Mouse (Mus musculus) thymus, postnatal 14 days (tissue): ENCODE data around the gene Apoe.
A peak's percentile ranks its signal among the peaks of the same experiment; 100 is the strongest.

Experiments
- DNase-seq: peaks from one replicate; pipeline ENCODE4 v3.0.0; 2021

Apoe gene

DNA sequence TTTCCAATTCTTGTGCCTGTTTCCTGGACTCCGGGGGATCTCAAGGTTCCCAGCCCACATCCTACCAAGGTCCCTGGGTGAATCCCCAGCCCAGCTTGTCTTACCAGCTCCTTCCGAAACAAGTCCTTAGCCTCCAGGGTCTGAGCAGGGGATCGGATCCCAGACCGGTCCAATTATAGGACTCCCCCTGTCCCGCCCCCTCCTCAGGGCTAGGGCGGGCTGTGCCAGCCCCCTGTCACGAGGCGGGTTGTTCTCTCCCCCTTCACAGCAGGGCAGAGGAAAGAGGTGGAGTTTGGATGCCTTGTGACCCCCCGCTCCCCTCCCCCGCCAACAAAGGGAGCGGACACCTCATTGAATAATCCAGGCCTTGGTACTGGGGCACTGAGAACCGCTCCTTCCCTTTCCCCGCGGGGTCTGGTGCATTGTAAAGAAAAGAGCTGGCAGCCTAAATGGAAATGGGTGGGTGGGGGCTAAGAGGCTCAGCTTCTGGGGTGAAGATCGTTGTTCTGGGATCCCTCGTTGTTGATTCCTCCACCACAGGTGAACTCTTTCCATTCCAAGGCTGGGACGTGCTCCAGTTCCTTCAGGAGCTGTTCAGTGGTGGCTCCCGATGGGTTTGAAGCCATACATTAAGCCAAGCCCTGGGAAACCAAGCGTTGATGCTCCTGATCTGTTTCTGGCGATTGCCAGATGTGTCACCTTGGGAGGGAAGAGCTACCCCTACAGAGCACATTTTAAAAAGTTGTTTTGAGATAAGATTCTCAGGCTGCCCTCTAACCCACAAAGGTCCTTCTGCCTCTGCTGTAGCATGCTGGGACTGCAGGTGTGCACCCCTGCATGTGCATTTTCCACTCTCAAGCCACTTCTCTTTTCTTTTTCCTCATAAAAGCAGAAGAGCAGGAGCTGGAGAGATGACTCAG lies at the start of gene Apoe:
Gene Apoe (minus strand): TSS at position 282 of the 920 bp plus-strand sequence.
- DNase-seq = peak; percentile 52

DNA sequence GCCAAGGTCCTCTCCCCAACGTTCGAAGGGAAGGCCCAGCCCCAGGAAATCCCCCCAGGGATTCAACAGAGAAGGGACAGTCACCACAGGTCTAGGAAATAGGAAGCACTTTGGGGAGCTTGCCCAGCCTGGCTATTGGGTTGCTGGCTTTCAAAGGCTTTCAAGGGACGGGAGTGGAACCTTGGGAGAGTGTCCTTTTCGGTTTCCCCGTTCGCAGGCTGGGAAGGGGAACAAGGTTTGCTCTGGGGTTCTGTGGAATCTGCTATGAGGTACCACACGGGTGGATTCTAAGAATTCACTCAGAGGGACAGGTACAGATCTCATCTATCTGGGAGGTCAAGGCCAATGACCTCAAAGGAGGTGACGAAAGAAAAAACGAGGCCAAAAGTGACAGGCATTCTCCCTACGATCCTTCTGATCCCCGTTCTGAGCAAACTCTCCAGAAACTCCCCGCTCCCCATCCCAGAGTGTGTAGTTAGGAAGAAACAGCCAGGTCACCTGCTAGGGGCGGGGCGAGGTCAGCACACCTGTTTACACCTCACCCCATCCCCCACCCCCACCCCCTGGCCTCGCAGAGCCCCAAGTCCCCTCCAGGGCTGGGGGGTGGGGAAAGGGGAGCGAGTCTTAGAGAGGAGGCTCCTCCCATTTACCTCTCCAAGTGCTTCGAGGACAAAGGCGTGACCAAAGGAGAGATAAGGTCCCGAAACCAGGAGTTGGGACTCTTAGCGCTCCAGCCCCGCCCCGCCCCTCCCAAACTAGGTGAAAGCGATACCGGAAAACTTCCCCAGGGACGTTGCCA lies 48.6 kb upstream of the Apoe start:
- DNase-seq = no peak

DNA sequence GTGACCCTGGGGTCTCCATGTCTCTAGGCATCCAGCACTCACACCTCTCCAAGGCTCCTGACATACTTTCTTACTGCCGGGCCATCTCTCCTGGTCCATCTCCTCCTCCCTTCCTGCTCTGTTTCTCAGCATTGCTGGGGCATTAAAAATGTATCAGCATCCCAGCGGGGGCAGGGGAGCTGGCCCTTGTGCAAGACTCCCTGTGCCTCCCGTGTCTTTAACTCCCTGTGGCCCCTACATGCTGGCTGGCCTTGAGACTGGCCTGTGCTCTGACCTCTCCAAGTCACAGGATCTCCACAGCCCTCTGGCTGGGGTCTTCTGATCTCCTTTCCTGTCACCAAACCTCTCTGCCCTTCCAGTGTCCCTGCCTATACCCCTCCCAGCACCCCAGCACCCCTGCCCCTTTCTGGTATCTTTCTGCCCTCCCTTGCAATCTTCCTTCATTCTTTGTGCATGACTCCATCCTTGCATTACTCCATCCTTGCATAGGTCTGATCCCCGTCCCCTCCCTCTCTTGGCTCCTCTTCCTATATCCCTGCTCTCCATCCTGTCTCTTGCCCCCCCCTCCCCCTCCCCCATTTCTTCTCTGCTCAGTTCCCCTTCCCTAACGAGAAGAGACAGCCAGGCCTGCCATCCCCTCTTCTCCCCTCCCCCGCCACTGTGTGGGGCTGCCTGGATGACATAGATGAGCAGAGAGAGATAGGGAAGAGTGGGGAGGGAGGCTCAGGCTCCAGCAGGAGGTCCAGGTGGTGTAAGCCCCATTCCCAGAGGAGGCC lies 47.6 kb upstream of the Apoe start:
- DNase-seq = no peak

DNA sequence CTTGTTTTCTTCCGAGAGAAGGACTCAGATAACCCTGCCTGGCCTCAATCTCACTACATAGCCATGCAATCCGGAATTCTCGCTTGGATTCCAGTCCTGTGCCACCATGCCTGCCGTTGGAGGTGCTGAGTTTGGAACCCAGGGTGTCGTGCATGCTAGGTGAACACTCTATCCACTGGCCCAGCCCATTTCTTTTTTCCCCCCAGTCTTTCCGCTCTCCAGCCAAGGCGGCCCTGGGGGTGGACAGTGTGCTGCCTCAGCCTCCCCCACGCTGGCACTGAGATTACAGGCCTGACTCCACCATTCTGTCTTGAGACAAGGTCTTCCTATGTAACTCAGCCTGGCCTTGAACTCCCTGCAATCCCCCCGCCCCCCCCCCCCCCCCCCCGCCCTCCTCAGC lies 47.0 kb upstream of the Apoe start:
- DNase-seq = no peak

DNA sequence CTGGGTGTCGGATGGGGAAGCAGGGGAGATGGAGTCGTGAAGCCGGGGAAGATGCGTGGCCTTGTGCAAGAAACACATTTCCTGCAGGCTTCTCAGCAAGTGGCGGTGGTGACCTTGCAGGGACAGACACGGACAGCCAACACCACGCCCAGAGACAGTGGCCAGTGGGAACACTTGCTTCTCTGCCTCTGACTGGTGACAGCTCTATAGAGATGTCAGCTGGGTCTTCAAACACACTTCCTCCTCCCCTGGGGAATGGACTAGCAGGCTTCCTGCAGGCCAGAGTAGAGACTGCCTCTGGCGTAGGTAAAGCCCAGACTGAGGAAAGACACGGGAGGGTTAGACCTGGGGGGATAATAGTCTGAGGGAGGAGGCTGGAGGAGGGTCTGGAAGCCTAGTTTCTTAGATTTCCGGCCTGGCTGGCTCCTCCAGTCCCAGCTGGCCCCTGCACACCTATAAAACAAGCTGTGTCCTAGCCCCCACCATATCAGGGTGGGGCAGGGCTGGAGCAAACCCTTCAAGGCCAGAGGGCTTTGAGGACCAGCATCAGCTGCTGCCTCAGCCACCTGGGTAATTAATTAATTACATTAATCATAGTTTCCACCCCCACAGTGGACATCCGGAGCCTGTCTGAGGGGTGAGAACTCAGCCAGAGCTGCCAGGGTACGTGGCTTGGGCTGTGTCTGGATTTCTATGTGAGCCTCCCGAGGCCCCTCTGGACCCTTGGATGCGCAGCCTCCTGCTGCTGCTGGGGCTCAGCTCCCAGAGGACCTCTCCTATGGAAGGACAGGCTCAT lies 45.8 kb upstream of the Apoe start:
- DNase-seq = no peak

DNA sequence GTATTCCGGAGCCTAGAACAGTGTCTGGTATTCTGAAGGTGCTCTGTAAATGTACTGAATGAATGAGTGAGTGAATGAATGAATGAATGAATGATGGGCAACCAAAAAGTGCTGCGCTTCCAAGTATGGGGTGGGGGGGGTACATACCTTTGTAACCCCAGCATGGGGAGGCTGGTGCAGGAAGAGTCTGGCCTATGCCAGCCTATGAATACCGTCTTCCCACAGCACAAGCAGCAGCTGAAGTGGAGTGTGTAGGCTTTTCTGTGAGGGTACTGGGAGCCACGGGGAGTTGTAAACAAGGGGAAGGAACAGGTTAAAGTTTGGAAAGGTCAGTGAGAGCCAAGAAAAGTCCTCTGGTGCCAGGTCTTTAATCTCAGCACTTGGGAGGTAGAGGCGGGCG lies 44.8 kb upstream of the Apoe start:
- DNase-seq = no peak

DNA sequence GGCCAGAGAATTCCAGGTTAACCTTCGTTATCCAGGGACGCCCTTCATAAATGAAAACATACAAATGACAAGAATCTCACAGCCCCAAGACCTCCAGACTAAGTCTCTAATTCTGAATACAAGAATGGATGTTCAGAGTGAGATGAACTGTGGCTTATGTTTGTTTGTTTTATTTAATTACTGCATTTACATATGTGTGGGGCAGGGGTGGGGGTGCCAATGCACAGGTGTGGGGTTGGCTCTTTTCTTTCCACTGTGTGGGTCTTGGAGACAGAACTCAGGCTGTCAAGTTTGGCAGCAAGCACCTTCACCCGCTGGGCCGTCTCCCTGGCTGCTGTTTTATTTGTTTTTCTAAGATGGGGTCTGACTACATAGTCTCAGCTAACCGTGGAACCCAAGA lies 43.5 kb upstream of the Apoe start:
- DNase-seq = no peak

DNA sequence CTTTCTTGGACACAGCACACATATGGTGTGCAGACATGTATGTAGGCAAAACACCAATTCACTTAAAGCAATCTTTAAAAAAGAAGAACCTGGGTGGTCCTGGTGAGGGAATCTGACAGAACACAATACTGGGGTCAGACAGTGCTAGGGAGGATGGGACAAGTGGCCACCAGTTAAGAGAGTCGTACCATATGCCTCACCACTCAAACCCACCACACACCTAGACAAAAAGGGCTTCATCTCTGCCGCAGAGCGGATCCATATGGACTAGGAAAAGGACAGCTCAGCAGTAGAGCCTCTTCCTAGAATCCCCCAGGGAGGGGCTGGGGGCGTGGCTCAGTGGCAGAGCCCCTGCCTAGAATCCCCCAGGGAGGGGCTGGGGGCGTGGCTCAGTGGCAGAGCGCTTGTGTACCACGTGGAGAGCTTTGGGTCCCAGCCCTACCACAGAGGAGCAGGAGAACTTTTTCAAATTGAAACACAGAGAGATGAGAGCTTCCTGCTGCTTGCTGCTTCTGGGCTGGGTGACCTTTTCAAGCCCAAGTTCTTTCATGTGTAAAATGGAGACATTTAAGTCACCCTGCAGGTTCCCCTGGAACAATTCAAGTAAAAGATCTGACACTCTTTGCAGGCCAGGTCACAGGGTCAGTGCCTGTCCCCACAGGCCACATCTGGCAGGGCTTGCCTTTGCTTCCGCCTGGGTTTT lies 42.5 kb upstream of the Apoe start:
- DNase-seq = peak; percentile 17

DNA sequence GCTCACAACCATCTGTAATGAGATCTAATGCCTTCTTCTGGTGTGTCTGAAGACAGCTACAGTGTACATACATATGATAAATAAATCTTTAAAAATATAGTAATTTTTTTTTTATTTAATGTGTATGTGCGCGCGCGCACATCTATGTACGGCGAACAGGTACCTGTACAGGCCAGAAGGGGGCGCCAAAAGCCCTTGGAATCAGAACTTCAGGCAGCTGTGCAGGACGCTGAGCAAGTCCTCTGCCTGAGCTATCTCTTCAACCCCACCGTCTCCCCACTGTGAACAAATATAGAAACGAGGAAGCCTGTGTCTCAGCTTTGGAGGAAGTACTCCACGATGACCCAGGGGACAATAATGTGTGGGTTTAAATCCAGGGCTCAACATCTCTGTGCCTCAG lies 41.3 kb upstream of the Apoe start:
- peak; percentile 14 for DNase-seq

DNA sequence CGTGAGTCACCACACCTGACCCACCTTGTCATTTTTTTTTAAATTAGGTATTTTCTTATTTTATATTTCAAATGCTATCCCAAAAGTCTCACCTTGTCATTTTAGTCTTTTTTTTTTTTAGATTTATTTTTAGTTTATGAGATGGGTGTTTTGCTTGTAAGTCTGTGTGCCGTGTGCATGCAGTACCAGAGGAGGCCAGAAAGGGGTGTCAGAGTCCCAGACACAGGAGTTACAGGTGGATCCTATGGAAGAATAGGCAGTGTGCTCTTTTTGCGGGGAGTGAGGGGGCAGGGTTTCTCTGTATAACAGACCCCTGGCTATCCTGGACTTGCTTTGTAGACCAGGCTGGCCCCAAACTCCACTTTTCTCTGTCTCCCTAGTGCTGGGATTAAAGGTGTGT lies 39.8 kb upstream of the Apoe start:
- DNase-seq = no peak

DNA sequence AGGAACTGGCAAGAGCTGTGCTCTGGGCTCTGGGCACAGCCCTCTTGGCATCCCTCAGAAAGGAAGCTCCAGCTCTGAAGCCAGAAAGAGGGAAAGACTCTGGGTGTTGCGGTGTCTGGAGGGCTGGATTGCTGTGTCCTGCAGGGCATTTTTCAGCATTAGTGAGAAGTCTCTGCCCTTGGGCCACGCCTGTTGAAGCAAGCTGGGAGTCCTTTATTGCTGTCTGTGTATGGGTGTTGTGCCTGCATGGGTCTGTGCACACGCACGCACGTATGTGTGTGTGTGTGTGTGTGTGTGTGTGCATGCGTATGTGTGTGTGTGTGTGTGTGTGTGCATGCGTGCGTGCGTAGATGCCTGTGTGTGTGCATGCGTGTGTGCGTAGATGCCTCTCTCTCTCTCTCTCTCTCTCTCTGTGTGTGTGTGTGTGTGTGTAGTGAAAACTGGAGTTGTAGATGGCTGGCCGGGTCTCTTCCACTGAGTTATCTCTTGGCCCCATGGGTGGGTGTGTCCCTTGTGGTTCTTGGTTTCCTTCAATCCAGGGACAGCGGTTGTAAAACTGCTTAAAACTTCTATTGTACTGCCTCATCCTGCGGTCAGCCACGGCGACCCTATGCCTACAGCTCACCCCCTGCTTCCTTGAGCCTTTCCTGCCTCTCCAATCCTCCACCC lies 37.5 kb upstream of the Apoe start:
- DNase-seq = no peak

DNA sequence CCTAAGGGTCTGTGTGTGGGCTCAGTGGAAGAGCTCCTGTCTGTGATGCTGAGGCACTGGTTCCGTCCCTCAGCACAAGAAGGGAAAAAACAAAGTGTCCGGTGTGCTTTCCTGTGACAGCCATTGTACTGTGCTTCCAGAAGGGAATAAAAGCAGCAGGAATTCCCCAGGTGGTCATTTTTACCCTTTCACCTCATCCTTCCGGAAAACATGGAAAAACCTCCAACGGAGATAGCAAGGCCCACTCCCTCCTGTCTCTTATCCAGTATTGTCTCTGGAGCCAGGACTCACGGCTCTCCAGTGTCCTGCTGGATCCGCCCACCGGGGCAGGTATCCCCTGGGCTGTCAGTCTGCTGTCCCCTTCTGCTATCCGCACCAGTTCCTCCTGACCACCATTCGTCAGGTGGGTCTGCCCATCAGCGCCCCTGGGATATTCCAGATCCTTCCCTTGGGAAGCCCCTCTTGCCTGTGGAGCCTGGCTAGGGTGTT lies 35.2 kb upstream of the Apoe start:
- no peak for DNase-seq

DNA sequence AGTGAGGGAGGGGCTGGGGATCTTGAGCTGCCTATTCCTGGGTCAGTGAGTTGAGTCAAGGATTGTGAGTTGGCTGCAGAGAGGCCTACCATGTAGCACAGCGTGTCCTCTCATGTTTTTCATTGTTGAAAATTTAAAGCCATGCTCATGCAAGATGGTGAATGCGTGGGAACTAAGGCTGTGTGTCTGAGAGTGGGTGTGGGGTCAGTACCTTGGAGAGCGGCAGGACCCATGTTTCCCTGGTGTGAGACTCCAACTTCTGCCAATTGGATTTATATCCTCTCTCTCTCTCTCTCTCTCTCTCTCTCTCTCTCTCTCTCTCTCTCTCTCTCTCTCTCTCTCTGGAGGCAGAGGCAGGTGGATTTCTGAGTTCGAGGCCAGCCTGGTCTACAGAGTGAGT lies 27.6 kb upstream of the Apoe start:
- DNase-seq = no peak

DNA sequence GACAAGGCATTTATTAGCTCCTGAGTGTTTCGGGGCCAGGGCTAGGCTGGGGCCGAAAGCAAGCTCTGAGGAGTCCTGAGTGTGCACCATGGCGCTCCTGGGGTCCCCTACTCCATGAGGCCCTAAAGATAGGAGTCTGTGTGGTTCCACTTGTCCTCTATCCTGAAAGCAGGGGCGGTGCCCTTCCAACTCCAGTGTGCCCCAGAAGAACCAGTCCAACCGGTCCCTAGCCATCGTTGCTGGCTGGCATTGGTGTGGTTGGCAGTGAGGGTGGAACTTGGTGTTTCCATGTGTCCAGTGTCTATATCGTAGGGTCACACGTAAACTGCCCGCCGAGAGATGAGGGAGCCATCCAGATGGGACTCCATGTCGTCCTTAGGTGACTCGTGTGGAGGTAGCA lies 25.2 kb upstream of the Apoe start:
- no peak for DNase-seq

DNA sequence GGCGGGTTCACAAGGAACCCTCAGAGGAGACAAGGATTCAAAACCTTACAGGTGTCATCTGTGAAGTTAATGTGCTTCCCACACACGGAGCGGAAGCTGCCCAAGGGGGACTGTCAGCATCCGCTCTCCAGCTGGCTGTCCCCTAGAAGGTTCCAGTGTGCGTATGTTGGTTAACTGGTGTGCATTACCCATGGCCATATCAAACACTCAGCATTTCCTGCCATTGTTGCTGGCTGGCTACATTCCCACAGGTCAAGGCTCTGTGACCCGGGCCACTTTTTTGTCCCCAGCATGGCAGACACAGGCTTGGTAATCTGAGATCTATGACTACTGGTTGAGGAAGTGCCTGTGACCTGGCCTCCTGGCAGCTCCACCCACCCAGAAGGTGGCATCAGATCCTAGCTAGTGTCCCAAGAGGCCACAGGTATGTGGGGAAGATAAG lies 23.8 kb upstream of the Apoe start:
- no peak for DNase-seq

DNA sequence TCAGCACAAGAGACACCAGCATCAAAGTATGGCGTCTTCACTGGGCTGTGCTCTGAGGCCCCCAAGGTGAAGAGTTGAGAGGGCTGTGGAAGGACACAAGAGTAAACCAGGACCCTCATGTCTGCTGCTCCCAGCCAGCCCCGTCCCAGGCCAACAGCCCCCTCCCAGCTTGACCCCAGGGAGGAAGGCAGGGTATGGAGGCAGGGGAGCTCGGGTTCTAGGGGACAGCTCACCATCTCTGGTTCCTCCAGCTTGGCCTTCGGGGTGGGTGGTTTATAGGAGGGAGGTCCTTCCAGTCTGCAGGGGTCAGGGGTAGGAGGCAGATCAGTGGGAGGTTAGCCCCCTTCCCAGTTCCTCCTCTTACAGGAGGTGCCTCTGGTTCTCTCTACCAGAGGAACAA lies 20.2 kb upstream of the Apoe start:
- no peak for DNase-seq

DNA sequence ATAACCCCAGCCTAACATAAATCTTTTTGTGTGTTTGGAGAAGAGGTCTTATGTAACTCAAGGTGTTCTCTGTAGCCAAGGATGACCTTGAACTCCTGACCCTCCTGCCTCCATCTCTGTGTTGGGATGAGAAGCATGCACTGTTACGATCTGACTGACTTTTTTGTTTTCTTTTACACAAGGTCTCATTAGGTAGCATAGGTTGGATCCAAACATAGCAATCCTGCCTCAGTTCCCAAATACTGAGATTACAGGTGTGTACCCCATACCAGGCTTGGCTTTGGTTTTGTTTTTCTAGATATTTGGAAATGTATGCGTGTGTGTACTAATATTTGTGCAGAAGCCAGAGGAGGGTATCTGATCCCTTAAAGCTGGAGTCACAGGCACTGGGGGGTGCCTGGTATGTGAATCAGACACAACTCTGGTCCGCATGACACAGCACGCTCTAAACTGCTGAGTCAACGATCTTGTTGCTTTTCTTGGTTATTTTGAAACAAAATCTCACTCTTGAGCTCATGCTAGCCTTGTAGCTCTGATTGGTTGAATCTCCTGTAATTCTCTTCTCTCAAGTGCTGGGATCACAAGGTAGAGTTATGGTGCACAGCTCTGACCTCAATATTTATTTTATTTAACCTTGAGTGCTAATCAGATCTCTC lies 19.4 kb upstream of the Apoe start:
- DNase-seq = no peak

DNA sequence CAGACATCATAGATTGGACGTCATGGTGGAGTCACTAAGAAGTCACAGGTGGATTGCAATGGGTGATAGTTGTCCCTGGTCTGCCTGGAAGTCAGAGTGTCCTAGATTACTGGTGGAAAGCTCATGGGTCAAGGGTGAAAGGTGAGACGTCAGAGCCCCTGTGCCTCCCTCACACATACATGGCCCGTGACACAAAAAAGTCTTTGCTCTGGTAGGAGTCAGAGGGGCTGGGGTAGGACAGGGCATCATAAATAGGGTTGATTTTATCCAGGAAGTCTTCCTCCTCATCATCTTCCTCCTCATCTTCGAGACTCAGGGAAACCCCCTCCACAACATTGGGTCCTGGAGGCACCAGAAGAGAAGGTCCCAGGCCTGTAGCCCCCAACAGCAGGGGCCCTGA lies 18.4 kb upstream of the Apoe start:
- no peak for DNase-seq

DNA sequence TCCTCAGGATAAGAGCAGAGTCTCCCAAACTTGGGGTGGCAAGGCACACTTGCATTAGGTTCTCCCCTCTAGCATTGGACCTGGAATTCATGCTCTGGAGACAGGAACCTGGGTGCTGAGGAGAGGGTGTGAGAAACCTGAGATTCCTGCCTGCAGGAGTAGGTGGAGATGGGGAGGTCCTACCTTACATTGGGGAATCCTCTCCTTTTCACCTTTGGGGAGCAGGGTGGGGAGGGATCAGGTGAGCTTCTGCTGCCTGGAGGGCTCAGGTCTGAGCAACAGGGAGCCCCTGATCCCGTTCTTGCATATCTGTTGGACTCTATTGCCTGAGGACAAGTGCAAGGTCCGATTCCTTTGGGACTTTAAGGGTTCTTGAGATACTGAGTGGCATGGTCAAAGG lies 17.8 kb upstream of the Apoe start:
- DNase-seq = no peak

DNA sequence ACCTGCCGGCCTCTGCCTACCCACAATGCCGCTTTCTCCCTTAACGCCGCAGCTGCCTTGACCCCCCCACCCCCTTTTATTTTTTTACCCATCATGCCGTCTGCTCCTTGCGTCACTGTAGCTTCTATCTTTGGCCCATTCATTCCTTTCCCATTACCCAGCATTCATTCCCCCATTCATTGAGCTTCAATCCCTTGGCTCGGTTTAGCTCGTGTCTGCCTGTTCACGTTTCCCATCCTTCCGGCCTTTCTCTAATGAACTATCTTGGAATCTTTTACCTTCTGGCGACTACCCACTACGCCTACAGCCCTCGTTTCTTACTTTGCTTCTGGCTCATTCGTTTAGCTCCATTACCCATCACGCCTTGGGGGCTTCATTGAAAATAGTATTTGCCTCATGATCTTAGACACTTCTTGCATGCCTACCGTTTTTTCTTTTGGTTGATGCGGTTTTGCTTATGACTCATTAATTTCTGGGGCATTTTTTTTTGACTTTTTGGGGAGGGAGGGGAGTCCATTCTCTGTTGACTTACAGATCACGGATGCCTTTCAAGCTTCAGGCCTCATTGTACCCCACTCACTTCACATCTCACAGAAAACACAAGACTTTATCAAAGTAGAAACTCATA lies 17.2 kb upstream of the Apoe start:
- no peak for DNase-seq
